Mouse (Mus musculus) kidney, postnatal 10 days (tissue): ENCODE data around the gene Qk.

Source experiments
- DNase-seq: peaks from one replicate; pipeline ENCODE4 v3.0.0; 2021; ENCODE audit warnings: mixed read lengths

Qk gene

GRCm38 (mm10) chr17:10319685-10320455 is at the start of gene Qk:
Gene Qk, minus strand, starts transcription at chr17:10319854.
- DNase-seq, result peak; percentile 97

- DNase-seq, result no peak
Observed at GRCm38 (mm10) chr17:10367044-10367443, 47.4 kb upstream of the Qk start.

DNA sequence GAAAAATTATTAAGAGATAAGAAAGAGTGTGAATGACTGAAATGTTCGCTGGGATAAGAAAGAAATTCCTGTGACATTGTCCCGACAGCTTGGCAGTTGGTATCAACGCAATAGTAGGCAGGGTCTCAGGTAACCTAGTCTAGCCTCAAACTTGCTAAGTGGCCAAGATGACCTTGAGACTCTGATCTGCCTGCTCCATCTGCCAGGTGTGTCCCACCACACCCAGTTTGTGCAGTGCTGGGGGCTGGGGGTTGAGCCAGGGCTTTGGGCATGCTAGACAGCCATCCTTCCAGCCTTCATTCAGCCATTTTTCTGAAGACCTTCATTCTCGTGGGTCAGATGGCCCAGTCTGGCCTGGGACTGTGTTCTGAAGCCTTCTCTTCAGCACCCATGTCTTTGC is 46.9 kb upstream of the Qk start:
- no peak for DNase-seq

GRCm38 (mm10) chr17:10365501-10366482 is 46.1 kb upstream of the Qk start:
- DNase-seq, result no peak

DNA sequence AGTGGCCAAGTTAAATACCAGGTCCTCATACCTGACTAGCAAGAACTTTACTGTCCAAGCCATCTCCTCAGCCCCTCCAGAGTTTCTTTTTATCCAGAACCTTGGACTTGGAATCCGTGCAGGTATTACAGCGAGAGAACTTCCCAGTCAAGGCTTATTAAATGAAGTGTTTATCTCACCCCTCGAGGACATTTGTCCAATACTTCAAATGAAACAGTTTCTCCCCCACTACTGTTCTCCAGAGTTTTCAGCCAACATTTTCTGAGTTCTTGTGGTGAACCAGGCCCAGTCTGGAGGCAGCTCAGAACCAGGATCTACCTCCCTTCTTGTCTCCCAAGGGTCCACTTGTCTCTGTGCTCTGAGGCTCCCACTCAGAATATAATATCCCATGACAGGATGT is 43.5 kb upstream of the Qk start:
- no peak for DNase-seq

DNA sequence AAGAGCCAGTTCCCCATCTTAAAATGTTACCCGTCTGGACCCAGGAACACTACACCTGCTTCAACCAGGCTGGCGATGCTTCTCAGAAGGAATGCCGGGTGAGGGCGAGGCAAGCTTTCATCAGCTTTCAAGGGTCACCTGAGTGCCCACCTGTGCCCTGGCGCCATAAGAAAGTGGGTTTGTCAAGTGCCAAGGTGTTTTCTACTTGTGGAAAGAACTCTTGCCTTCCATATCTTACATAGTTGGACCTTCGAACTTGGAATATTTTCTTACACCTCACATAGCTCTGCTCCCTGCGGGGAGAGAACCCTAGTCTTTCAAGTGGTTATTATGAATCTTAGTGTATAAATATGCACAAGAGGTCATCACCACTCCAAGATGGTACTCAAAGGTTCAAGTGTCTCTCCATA is 42.2 kb upstream of the Qk start:
- DNase-seq, result no peak

- DNase-seq, result no peak
Observed at GRCm38 (mm10) chr17:10360738-10361137, 41.1 kb upstream of the Qk start.

GRCm38 (mm10) chr17:10359466-10359865 is 39.8 kb upstream of the Qk start:
- peak; percentile 33 for DNase-seq

DNA sequence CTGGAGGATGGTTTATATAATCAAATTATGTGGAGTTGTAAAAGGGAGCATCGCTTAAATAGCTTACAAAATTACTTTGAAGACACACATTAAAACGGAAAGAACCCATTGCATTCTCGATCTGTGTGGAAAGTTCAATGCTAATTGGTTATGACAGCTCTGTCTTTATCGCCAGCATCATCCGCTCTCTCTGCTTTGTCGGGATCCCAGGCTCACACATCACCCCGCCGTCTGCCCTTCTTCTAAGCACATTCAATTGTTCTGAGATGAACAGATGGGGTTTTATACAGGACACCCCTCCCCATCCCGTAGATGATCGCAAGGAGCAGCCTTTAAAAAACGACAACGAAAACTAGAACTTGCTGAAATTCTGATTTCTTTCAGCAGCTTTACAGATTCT is 37.7 kb upstream of the Qk start:
- no peak for DNase-seq

DNA sequence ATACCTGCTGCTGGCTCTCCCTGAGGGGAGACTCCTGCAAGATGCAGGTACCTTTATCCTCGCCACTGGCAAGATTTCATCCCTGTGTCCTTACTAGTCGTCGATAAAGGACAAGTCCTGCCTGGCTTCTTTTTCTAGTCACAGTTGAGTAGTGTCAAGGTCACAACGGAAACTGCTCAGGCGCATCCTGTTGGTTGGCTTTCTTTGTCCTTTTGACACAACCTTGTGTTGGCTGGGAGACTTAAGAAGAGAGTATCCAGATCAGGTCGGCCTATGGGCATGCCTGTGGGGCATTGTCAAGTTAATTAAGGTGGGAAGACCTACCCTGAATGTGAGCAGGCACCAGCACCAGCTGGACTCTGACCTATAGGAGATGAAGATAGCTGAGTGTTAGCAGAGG is 36.6 kb upstream of the Qk start:
- DNase-seq, result no peak

DNA sequence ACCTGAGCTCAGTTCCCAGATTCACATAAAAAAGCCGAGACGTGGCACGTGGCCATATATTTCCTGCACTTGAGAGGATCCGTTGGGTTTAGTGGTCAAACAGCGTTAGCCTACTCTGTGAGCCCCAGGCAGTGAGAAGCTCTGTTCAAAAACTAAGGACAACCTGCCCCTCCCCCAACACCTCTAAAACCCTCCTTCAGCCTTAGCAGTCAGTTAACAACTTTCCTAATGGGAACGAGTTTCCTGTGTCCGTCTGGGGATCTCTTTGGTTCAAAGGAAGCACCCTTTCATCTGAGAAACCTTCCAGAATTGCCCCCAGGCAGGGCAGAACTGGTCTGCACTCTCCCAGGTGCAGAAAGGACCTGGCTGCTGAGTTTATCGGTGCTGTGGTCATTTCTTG is 36.1 kb upstream of the Qk start:
- DNase-seq, result no peak

DNA sequence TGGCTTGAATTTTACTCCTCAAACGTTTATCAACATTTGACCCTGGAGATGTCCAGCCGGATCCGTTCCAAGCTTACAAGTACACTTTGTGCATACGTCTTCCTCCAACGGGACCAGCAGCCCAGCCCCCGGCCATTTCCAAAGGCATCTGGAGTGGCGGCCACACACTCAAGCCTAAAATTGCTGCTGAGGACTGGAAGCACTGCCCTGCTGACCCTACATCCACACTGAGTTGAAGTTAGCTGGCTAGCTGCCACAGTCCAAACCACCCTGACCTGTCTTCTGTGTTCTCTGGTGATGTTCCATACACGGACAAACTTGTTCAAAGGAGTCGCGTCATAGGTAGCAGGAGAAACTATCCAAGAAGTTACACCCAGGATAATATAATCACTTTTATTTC is 18.6 kb upstream of the Qk start:
- peak; percentile 60 for DNase-seq

DNA sequence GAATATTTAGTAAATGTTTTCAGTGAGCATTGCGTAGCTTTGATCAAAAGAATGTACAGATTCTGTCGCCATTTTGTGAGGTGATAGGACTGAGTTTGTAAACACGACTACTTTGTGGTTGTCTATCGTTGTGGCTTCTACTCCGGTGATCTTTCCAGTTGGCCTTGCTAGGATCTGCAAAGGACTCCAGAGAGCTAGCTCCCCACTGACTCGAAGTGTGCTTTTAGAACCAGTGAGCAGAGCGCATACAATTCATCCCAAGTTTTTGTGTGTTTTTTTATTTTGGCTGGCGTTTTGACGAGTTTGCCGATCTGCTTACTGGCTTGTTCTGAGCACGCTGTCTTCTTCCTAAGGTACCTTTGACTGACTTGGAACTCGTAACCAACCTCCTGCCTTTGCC is 16.9 kb upstream of the Qk start:
- peak; percentile 3 for DNase-seq

DNA sequence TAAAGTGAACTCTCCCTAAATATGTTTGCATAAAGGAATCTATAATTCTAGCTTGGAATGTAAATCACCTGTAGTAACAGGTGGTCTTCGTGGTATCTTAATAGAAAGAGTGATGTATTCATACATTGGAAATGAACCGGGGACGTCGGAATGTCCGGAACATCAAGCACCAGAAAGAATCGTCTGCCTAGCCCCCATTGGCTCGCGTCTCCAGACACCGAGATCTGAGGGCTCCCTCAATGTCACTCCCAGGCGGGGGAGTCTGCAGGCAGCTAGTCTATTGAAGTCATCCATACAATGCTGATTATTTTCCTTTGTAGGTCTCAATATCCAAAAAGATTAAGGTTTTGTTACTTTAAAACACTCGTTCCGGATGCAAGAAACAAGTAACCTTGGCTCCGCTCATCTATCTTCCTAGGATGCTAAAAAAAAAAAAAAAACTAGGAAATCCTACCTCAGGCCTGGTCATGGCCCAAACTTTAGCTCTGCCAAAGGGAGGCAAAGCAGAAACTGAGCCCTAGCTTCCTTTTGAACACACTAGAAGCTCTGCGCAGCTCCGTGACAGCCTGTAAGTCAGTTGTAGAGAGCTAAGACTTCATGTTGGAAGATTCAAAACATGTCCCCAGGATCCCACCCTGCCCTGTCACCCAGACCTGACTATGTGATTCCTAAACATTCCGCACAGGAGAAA is 16.3 kb upstream of the Qk start:
- DNase-seq, result peak; percentile 58

DNA sequence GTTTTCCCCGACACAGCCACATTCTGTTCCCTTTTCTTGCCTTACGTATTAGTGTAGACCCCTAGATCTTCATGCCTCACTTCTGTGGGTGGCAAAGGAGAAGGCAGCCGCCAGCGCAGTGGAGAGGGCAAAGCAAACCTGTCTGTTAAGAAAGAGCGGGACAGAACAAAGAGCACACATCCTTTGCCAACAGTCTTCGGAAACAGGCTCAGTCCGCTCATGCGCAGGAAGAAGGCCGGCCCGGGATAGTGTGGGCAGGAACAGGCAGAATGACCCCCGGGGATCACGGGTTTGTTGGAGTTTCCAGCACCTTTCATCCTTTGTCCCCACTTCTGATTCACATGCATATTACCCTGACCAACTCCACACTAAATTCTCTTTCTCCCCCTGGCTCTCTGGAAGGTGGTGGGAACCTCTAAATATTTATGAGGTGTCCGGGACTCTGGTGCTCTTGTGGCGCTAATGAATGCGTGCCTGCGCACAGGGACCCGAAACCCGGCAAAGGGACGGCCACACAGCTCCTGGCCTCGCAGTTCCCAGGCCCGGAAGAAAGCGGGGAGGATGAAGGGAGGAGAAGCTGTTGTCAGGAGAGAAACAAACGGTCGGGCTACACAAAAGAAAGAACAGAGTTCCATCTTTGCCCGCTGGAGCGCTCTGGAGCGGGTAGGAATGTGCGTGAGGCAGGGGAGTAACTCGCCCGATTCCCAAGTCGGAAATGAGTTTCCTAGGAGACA is 15.5 kb upstream of the Qk start:
- peak; percentile 85 for DNase-seq

DNA sequence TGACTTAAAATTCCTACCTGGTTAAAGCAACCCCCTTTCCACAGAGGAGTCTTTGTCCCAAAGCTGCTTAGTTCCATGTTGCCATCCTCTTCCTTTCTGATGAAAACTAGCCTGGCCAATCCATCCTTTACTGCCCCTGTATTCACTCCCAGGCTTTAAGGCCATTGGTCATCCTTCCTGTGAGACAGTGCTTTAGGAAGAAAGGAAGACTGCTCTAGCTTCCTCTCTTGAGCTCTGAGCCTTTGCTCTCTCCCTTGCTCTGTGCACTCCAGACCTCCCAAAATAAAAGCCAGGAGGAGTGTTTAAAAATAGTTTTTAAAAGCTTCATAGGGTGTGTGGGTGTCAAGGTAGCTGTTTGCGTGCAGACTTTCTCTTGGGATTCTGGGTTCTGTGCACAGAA is 14.8 kb upstream of the Qk start:
- no peak for DNase-seq

DNA sequence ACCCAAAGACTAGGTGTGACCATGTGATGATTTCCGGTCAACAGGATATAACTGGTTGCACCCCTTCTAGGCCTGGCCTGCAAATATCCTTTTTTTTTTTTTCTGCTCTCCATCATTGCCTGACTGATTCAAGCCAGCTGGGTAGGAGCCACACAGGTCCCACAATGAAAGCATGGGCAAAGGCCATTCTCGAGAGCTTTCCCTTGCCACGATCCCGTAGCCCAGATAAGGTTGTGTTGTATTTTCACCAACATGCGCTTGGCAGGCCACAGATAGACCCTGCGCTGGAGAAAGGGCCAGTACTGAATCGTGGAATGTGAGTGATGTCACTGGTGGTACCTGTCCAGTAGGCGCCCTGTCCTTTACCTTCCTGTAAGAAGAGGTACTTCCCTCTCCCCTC is 13.7 kb upstream of the Qk start:
- DNase-seq, result no peak

- DNase-seq, result no peak
Observed at GRCm38 (mm10) chr17:10332127-10332526, 12.5 kb upstream of the Qk start.

GRCm38 (mm10) chr17:10329461-10329860 is 9.8 kb upstream of the Qk start:
- no peak for DNase-seq

DNA sequence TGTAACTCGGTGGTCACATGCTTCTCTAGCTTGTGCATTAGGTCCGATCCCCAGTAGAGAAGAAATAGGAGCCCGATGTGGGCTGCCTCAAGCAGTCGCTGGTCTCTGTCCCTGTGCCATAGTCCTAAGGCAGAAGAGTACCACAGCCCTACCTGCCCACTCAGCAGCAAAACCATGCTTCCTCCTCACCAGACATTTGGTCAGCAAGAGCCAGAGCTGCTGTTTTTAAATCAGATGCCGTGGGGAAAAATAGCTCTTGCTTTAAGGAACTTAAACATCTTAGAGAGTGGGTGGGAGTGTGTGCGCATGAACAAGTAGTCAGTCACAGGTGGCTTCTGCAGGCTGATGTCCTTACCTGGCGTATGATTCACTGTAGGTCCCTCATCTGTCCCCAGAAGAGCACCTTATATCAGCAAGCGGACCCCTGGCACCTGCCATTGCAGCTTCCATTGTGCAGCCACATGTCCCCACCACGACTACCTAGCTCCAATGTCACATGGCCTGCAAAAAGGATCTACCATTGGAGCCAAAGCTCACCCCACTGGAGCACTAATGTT is 9.0 kb upstream of the Qk start:
- no peak for DNase-seq

- DNase-seq, result no peak
Observed at GRCm38 (mm10) chr17:10327584-10328210, 8.0 kb upstream of the Qk start.

- no peak for DNase-seq
Observed at GRCm38 (mm10) chr17:10326596-10327045, 7.0 kb upstream of the Qk start.
